Mouse (Mus musculus): ENCODE data around the gene Duox2. TPM values are rescaled to one million over a fixed set of nuclear protein-coding genes. Genes with fewer than 3 reads are reported as not detected.

Duox2 gene
- polyA plus RNA-seq, 1 experiment from 2014 or later: not detected

- ATAC-seq (replicated peaks): no peak
- Histone ChIP-seq H3K27me3 (replicated peaks) (no peaks in the 10 kb centered on the region), H3K36me3 (replicated peaks) (no peaks in the 10 kb centered on the region), H3K4me2 (no peak overlapping the region), H3K9me3 (no peaks in the 10 kb centered on the region), H3K4me3 (no peak overlapping the region), H3K9ac (no peak overlapping the region), H3K4me1 (no peaks in the 10 kb centered on the region), H3K27ac (no peak overlapping the region)
- 98% methylated on average over 5 of the region's 5 CpGs for WGBS
These were observed 42.3 kb downstream of the Duox2 start for GRCm38 (mm10) chr2:122255997-122256396.

GRCm38 (mm10) chr2:122247786-122248185, 50.5 kb downstream of the Duox2 start:
- WGBS: 88% methylated on average over 10 of the region's 10 CpGs
- Histone ChIP-seq H3K27ac (no peak overlapping the region), H3K4me2 (no peak overlapping the region), H3K4me3 (no peak overlapping the region), H3K9me3 (no peaks in the 10 kb centered on the region), H3K9ac (no peak overlapping the region), H3K27me3 (replicated peaks) (no peaks in the 10 kb centered on the region), H3K36me3 (replicated peaks) (no peaks in the 10 kb centered on the region), H3K4me1 (no peaks in the 10 kb centered on the region)
- ATAC-seq (replicated peaks): no peak

DNA sequence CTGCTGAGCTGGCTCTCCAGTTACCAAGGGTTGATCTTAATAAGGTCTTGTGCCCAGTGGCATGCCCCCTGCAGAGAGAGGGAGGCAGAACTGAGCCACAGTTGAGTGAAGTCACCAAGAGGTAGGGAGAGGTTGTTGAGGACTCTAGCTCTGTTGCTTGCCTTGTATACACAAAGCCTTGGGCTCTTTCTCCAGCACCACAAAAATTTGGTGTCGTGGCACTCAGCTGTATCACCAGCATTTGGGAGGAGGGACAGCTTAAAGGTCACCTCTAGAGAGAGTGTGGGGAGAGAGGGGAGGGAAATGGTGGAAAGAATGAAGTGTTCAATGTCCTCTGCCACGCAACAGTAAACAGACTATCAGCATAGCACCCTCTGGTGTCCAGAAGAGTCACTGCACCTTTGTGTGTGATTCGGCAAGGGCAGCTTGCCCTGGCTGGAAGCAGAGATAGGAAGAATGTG, 54.5 kb downstream of the Duox2 start:
- Histone ChIP-seq H3K27ac (no peak overlapping the region), H3K9ac (no peak overlapping the region), H3K4me3 (no peak overlapping the region), H3K27me3 (replicated peaks) (no peaks in the 10 kb centered on the region), H3K36me3 (replicated peaks) (no peaks in the 10 kb centered on the region), H3K9me3 (no peaks in the 10 kb centered on the region), H3K4me1 (no peaks in the 10 kb centered on the region), H3K4me2 (no peak overlapping the region)
- ATAC-seq (replicated peaks): peak; percentile 48
- 2% methylated on average over 3 of the region's 3 CpGs for WGBS

GRCm38 (mm10) chr2:122241935-122242334, 56.3 kb downstream of the Duox2 start:
- H3K4me1 ChIP-seq: no peaks in the 10 kb centered on the region
- no peak overlapping the region for H3K9ac ChIP-seq
- no peak overlapping the region for H3K4me2 ChIP-seq
- no peak for ATAC-seq (replicated peaks)
- no peaks in the 10 kb centered on the region for H3K27me3 ChIP-seq (replicated peaks)
- WGBS: 69% methylated on average over 6 of the region's 6 CpGs
- H3K27ac ChIP-seq: no peak overlapping the region
- no peaks in the 10 kb centered on the region for H3K9me3 ChIP-seq
- H3K36me3 ChIP-seq (replicated peaks): no peaks in the 10 kb centered on the region
- H3K4me3 ChIP-seq: no peak overlapping the region

DNA sequence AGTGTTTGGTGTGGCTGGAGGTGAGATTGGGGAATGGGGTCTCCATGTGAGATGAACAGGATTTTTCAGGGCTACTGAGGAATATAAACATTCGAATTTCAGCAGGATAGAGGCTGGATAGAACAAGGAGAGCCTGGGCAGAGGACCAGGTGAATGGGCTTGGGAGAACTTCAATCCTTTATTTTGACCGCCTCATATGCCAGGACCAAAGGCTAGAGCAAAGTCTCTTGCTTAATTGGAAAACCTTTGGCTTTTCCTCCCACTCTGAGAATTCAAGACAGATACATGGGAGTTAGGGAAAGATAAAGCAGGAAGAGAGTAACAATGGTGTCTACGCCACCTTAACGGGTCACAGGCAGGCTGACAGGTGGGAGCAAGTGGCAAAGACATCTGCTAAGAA, 57.0 kb downstream of the Duox2 start:
- no peak overlapping the region for H3K4me2 ChIP-seq
- no peak for ATAC-seq (replicated peaks)
- H3K9ac ChIP-seq: no peak overlapping the region
- no peaks in the 10 kb centered on the region for H3K9me3 ChIP-seq
- H3K27me3 ChIP-seq (replicated peaks): no peaks in the 10 kb centered on the region
- no peaks in the 10 kb centered on the region for H3K4me1 ChIP-seq
- WGBS: 91% methylated on average over 4 of the region's 4 CpGs
- H3K4me3 ChIP-seq: no peak overlapping the region
- no peaks in the 10 kb centered on the region for H3K36me3 ChIP-seq (replicated peaks)
- no peak overlapping the region for H3K27ac ChIP-seq

- no peak overlapping the region for H3K4me3 ChIP-seq
- ATAC-seq (replicated peaks): no peak
- H3K4me2 ChIP-seq: no peak overlapping the region
- H3K9ac ChIP-seq: no peak overlapping the region
- H3K4me1 ChIP-seq: no peaks in the 10 kb centered on the region
- no peaks in the 10 kb centered on the region for H3K9me3 ChIP-seq
- no peak overlapping the region for H3K27ac ChIP-seq
- H3K36me3 ChIP-seq (replicated peaks): no peaks in the 10 kb centered on the region
- H3K27me3 ChIP-seq (replicated peaks): no peaks in the 10 kb centered on the region
These were observed 57.5 kb downstream of the Duox2 start for GRCm38 (mm10) chr2:122240735-122241134.

DNA sequence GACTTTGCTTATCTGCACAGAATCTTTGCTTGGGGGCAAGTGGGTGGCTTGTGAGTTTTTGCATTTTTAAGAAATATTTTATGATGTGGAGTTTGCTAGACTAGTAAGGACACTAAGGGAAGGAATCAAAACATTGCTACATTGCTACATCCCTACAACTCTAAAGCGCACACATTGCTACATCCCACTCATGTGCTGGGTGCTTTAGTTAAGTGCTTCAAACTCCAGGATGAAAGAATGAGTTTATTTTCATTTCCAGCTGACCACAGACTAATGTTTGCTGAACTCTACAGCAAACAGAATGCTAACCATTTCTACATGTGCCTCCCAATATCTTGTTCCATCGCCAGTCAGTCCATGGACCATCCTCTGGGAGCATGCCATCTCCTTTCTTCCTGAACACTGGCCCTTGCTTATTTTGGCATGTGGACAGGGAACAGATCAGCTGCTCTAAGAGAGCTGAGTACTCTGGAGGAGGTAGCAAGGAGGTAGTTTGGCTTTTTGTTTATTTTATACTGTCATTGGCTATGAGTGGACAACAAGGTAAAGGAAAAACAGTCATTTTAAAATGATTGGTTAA, 60.3 kb downstream of the Duox2 start:
- Histone ChIP-seq H3K4me2 (no peak overlapping the region), H3K27ac (no peak overlapping the region), H3K36me3 (replicated peaks) (no peaks in the 10 kb centered on the region), H3K4me3 (no peak overlapping the region), H3K9ac (no peak overlapping the region), H3K27me3 (replicated peaks) (no peaks in the 10 kb centered on the region), H3K9me3 (no peaks in the 10 kb centered on the region), H3K4me1 (peaks cover 8% of the 10 kb centered on the region; the same call in 1 of the 2 replicates)
- WGBS: 88% methylated on average over 2 of the region's 2 CpGs
- ATAC-seq (replicated peaks): no peak

- no peak overlapping the region for H3K9ac ChIP-seq
- H3K27me3 ChIP-seq (replicated peaks): no peaks in the 10 kb centered on the region
- H3K9me3 ChIP-seq: no peaks in the 10 kb centered on the region
- H3K27ac ChIP-seq: no peak overlapping the region
- no peak for ATAC-seq (replicated peaks)
- H3K4me2 ChIP-seq: no peak overlapping the region
- no peak overlapping the region for H3K4me3 ChIP-seq
- H3K36me3 ChIP-seq (replicated peaks): no peaks in the 10 kb centered on the region
- H3K4me1 ChIP-seq: peaks cover 8% of the 10 kb centered on the region; the same call in 1 of the 2 replicates
These were observed 61.9 kb downstream of the Duox2 start for GRCm38 (mm10) chr2:122236321-122236720.

DNA sequence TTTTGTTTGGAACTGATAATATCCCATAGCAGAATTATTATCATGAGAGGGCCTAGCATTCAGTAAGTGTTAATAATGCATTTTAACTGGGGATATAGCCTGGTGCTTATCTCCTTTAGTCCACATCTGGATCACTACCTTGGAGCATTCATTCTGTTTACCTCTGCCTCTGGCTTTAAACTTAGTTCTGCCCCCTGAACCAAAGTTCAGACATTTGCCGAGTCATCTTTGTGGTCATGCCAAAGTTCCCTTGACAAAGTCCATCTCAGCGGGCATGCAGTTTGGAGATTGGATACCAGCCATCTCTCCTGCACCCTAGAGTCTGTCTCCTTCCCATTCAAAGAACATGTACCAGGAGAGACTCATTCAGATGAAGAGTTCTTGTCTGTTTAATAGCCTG, 62.8 kb downstream of the Duox2 start:
- Histone ChIP-seq H3K4me2 (peak overlapping the region; percentile 73), H3K9ac (no peak overlapping the region), H3K9me3 (no peaks in the 10 kb centered on the region), H3K4me1 (peaks cover 8% of the 10 kb centered on the region; the same call in 1 of the 2 replicates), H3K36me3 (replicated peaks) (no peaks in the 10 kb centered on the region), H3K27ac (no peak overlapping the region), H3K27me3 (replicated peaks) (no peaks in the 10 kb centered on the region), H3K4me3 (peak overlapping the region; percentile 60; the same call in 1 of the 2 replicates)
- ATAC-seq (replicated peaks): no peak
- 81% methylated on average over 2 of the region's 2 CpGs for WGBS

DNA sequence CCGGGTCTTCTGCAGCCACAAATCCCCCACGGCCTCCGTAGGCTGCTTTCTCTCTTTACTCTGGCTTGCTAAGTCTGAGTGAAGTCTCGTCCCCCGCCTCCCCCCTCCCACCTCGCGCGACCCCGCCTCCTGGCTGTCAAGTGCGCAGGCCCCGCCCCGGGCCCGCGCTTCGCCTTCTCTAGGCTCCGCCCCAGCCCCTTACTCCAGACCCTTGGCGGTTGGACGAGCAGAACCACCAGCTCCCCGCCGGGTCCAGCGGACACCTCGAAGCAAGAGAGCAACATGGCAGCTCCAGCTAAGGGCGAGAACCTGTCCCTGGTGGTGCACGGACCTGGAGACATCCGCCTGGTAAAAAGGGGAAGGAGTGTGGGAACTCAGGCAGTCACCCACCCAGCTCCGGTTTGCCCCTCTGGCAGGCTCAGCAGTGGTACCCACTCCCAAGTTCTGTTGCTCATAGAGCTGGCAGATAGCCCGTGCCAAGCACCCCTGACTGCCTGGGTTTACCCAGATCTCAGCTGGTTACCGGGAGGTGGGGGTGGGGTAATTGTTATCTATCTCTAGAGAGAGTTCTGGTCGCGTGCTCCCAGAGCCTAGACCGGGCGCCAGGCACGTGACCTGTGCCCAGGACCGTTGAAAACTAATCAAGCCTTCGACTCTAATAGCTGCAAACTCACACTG, 63.5 kb downstream of the Duox2 start, which contains the start of gene Sord:
Gene Sord (plus strand): TSS at position 139 of the 678 bp plus-strand sequence.
- ATAC-seq (replicated peaks): peak; percentile 97
- H3K9me3 ChIP-seq: no peaks in the 10 kb centered on the region
- H3K4me3 ChIP-seq: peak within 1 kb of the TSS; percentile 60
- H3K4me1 ChIP-seq: peaks cover 8% of the 10 kb centered on the region; the same call in 1 of the 2 replicates
- under 1% methylated on average over 35 of the region's 35 CpGs for WGBS
- peak within 1 kb of the TSS; percentile 78 for H3K27ac ChIP-seq
- H3K36me3 ChIP-seq (replicated peaks): no peaks in the 10 kb centered on the region
- peak within 1 kb of the TSS; percentile 73 for H3K4me2 ChIP-seq
- peak within 1 kb of the TSS; percentile 66 for H3K9ac ChIP-seq
- no peaks in the 10 kb centered on the region for H3K27me3 ChIP-seq (replicated peaks)

GRCm38 (mm10) chr2:122233759-122234557, 64.3 kb downstream of the Duox2 start:
- 5% methylated on average over 26 of the region's 26 CpGs for WGBS
- no peaks in the 10 kb centered on the region for H3K9me3 ChIP-seq
- peak overlapping the region; percentile 78 for H3K27ac ChIP-seq
- no peaks in the 10 kb centered on the region for H3K36me3 ChIP-seq (replicated peaks)
- peak overlapping the region; percentile 73 for H3K4me2 ChIP-seq
- ATAC-seq (replicated peaks): peak; percentile 68
- peak overlapping the region; percentile 60 for H3K4me3 ChIP-seq
- H3K9ac ChIP-seq: peak overlapping the region; percentile 66
- no peaks in the 10 kb centered on the region for H3K27me3 ChIP-seq (replicated peaks)
- peaks cover 8% of the 10 kb centered on the region; the same call in 1 of the 2 replicates for H3K4me1 ChIP-seq

DNA sequence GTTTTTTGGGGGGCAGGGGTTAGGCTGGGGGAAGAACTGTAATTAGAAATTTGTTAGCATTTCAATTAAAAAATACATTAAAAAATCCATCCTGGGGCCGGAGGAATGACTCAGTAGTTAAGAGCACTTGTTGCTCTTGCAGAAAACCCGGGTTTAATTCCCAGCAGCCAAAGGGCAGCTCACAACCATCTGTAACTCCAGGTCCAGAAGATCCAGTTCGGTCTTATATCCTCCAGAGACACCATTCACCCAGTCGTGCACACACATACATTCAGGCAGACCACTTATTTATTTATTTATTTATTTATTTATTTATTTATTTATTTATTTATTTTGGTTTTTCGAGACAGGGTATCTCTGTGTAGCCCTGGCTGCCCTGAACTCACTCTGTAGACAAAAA, 64.9 kb downstream of the Duox2 start:
- no peaks in the 10 kb centered on the region for H3K9me3 ChIP-seq
- peak overlapping the region; percentile 60; the same call in 1 of the 2 replicates for H3K4me3 ChIP-seq
- WGBS: 59% methylated on average over 5 of the region's 5 CpGs
- H3K36me3 ChIP-seq (replicated peaks): no peaks in the 10 kb centered on the region
- no peaks in the 10 kb centered on the region for H3K27me3 ChIP-seq (replicated peaks)
- 0 out of 2 replicates have a peak, but pooled peaks have one; percentile 1 for ATAC-seq (replicated peaks)
- no peak overlapping the region for H3K27ac ChIP-seq
- H3K9ac ChIP-seq: no peak overlapping the region
- peaks cover 8% of the 10 kb centered on the region; the same call in 1 of the 2 replicates for H3K4me1 ChIP-seq
- peak overlapping the region; percentile 73; the same call in 1 of the 2 replicates for H3K4me2 ChIP-seq

Measured in midbrain, embryonic 15.5 days (tissue).